Mouse (Mus musculus): ENCODE data around the gene 2310034G01Rik.

Gene 2310034G01Rik

DNA sequence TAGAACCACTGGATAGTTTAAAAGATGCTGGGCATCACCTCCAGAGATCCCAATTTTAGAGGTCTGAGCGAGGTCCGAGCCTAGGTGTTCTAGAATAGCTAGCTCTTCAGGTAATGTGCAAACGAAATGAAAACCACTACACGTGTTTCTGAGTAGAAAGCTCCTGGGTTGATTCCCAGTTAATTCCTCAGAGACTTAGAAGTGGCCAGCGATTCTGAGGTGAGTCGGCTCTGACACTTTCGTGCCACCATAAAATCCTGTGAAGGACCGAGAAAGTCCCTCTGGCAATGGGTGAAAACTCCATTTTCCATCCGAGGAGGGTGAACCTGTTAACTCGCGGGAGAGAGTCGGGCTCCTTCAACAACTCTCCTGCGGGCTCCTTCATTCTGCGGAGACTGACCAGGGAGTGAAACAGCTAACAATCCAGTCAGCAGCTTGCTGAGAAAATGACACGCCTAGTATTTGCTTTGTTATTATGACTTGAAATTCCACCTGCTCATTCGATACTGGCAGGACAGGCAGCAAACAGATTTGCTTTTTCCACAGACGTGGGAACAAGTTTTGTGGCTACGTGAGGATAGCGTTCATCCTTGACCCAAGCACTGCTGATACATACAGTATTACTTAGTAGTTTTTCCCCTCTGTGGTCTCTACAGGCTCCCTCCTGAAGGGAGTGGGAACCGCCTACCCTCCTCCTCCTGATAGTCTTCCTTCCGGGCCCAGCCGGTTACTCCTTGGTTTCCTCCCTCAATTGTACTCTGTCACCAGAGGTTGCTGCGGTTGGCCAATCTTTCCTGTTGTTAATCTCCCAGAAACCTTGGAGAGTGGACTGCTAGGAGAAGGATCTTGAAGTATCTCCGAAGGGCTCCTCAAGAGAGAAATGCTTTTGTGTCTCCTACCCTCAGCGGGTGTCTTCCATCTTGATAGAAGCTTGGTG is 7.5 kb upstream of the 2310034G01Rik start:
- no peak for DNase-seq (ENCODE audit: low read depth)

- peak; percentile 69 for DNase-seq (ENCODE audit: low read depth)
These were observed 6.6 kb upstream of the 2310034G01Rik start for GRCm38 (mm10) chr19:46356701-46357138.

GRCm38 (mm10) chr19:46349550-46349949 is 552 bp downstream of the 2310034G01Rik start:
- DNase-seq (ENCODE audit: low read depth) = no peak

DNA sequence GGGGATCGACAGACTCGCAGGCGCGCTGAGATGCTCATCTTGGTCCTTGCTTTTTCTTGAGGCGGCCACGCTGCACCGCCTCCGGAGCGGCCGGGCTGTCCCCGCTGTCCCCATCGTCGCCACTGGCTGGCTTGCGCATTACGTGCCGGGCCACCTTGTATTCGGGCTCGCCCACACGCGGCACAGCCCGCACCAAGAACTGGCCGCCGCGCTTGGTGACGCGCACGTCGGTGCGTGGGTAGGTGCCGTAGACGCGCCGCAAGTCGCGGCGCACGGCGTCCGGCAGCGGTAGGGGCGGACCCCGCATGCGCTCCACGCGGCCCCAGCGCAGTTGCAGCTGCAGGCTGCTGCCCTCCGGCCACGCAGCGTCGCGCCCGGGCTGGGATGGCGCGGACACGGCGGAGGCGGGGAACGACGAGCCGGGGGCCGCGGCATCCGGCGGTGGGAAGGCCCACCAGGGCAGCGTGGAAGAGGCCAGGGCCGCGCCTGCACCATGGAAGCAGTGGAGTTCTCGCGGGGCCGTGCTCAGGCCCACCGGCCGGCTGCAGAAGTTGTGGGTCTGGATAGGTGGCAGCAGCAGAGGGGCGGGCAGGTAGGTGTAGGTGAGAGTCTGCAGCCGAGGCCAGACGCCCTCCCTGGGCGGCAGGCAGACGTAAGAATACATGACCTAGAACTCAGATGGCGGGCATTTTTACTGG is 1.2 kb downstream of the 2310034G01Rik start:
- DNase-seq (ENCODE audit: low read depth) = no peak

DNA sequence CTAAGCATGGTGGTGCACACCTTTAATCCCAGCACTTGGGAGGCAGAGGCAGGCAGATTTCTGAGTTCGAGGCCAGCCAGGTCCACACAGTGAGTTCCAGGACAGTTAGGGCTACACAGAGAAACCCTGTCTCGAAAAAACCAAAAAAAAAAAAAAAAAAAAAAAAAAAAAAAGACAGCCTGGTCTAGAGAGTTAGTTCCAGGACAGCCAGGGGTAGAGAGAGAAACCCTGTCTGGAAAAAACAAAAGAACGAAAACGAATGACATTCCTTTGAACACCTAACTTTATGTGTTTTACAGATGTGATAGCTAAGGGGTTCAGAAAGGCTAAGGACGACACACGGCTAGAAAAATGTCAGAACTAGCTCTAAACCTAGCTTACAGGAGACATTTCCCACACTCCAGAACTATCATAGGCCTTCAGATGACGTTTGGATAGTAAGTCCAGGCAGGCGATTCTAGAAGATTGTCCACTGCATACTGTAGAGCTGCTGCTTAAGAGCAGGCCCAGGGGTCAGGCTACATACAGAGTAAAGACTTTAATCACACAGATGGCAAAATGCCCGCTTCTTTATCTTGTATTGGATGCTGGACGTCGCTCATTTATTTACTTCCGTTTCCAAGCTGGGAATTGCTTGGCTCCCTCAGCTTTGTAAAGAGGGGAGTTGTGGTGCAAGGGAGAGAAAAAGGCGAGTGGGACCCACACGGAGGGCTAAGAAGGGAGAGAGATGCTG is 2.0 kb downstream of the 2310034G01Rik start:
- DNase-seq (ENCODE audit: low read depth) = no peak

GRCm38 (mm10) chr19:46347146-46347545 is 3.0 kb downstream of the 2310034G01Rik start:
- no peak for DNase-seq (ENCODE audit: low read depth)

DNA sequence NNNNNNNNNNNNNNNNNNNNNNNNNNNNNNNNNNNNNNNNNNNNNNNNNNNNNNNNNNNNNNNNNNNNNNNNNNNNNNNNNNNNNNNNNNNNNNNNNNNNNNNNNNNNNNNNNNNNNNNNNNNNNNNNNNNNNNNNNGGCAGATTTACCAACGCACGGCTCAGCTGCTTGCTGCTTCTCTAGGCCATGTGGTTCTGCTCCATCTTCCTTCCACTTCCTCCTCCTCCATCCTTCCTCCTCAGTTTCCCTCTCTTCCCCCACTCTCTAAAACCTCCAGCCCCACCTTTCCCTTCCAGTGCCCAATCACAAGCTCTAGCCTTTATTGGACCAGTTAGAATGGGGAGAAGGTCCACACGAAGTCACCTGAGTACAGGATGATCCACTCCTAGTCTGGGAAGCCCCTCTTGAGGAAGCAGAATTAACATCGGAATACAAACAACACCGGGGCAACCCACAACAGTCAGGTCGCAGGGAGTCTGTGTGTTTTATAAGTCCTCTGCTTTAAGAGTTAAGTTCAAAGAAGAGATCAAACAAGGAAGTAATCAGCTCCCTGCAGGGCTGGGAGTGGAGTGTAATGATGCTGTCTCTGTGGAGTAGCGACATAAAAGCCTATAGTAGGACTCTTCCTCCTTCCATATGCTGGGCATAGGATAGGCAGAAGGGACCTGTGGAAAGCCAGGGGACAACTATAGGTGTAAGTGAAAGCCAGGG is 5.2 kb downstream of the 2310034G01Rik start:
- DNase-seq (ENCODE audit: low read depth) = no peak

DNA sequence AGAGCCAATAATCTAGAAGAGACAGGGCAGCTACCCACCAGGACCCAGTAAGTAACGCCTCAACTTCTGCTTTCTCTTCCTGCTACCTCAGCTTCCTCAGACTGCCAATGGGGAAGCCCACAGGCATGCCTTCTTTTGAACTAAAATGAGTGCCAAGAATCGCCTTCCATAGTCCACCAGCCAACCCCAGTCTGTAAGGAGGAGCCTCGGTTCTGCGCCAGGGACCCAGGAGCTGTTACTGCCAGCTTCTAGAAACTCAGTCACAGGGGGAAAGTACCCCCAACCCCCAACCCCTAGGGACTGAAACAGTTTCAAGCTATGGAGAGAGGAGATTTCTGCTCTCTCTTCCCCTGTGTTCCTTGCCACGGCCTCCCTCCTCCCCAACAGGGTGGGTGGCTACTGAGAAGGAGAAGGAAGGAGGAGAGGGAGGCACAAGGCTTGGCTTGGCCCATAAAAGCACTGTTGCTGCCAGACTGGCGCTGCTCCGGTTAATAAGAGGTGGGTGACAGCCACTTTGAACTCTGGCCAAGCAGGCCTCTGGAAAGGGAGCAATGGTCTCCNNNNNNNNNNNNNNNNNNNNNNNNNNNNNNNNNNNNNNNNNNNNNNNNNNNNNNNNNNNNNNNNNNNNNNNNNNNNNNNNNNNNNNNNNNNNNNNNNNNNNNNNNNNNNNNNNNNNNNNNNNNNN is 10.7 kb downstream of the 2310034G01Rik start:
- DNase-seq (ENCODE audit: low read depth) = peak; percentile 74

DNA sequence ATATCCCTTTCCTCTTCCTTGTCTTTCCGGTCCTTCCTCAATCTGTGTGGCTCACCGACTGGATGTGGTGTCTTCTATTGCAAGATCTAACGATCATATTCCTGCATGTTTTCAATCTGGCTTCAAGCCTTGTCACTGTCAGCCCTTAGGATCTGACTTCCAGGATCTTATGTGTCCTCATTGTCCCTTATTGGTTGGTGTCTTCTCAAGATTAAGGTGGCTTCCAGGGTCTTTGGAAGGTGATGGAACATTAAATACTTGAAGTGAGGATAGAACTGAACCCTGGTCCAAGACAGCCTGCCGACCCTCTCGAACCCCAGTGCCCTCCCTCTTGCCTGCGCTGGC is 11.2 kb downstream of the 2310034G01Rik start:
- no peak for DNase-seq (ENCODE audit: low read depth)

DNA sequence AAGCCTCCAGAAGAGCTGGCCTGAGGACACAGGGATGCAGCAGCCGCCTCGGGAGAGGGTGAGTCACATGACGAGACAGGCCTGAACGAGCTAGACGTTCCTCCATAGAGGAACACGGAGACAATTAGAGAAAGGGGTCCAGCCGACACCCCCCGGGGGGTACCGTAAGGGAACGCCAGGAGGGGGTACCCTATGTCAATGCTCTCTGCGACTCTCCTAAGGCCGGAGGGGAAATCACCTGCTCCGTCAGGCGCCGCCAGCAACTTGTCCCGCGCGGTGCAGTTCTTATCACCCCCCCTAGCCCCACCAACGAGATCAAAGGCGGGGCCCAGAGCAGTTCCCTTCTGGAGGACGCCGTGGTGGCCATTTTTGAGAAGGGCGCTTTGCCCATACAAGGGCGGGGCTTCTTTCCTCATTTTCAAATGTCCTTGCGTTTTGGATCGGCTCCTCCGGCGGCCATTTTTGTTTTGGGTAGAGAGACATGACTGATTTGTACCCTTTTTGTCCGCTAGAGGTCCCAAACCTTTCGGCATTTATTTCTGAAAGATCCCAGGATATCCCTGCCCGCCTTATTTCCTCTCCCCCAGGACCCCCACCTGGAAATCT is 11.7 kb downstream of the 2310034G01Rik start, which contains the start of gene Cuedc2:
Gene Cuedc2 (minus strand): TSS at position 372 of the 606 bp plus-strand sequence.
- DNase-seq (ENCODE audit: low read depth) = peak; percentile 94

DNA sequence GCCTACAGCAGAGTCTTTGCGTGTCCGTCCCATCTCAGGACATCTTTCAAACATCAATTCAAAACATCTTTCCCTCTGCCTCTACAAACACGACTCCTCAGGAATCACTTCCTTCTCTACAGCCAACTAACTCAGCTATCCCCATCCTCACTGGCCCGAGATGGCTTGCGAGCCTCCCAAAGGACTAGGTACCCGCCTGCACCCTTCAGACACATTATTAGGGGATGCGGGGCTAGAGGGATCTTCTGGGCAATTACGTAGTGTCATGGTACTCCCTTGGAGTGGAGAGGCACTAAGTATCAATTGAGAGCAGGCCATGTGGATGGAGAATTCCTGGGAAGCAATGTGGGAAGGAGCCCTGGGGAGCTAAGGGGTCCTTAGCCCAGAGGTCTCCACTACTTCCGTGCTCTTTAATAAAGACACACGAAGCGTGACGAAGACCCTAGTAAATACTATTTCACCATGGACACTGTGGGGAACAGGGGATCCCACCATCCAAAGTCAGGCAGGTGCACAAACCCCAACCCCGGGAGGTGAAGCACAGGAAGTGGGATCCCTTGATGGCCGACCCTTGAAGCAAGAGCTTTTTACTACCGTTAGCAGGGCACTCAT is 12.3 kb downstream of the 2310034G01Rik start:
- DNase-seq (ENCODE audit: low read depth) = no peak

DNA sequence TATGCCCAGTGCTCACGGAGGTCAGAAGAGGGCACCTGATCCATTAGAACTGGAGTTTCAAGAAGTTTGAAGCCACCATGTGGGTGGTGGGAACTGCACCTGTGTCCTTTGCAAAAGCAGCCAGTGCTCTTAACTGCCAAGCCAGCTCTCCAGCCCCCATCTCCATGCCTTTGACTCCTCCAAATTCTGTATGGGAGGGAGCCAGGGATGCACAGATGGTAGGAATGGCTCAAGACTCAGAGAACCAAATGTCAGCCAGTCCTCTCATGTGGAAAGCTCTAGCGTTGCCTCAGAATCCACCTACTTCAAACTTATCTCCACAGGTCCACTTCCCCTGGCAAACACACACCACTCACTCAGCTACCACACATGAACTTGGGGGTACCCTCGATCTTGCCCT is 16.2 kb downstream of the 2310034G01Rik start:
- DNase-seq (ENCODE audit: low read depth) = no peak

GRCm38 (mm10) chr19:46332721-46333339 is 17.3 kb downstream of the 2310034G01Rik start:
- DNase-seq (ENCODE audit: low read depth) = no peak

DNA sequence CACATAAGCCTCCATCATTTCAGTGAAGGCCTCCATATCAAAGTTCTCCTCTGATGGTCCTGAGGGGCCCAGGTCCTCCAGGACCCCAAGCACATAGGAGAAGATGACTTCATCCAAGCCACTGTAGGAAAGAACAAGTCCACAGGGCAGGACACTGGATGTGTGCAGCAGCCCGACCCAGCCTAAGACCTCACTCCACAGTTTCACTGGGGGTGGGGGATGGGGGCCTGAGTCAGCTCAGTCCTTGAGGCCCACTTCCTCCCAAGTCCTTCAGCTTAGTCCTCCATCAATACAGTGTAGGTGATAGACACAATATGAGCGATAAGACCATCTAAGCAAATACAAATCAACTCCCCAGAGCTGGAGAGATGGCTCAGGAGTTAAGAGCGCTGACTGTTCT is 18.2 kb downstream of the 2310034G01Rik start:
- DNase-seq (ENCODE audit: low read depth) = no peak

- DNase-seq (ENCODE audit: low read depth) = no peak
These were observed 18.8 kb downstream of the 2310034G01Rik start for GRCm38 (mm10) chr19:46331326-46331725.

- no peak for DNase-seq (ENCODE audit: low read depth)
These were observed 19.4 kb downstream of the 2310034G01Rik start for GRCm38 (mm10) chr19:46330696-46331095.

GRCm38 (mm10) chr19:46329951-46330350 is 20.2 kb downstream of the 2310034G01Rik start:
- DNase-seq (ENCODE audit: low read depth) = peak; percentile 60

GRCm38 (mm10) chr19:46329031-46329641 is 21.0 kb downstream of the 2310034G01Rik start:
- DNase-seq (ENCODE audit: low read depth) = no peak

Data from fibroblast of lung, adult 2 months (primary cell).